Mouse (Mus musculus) spleen, adult 2 months (tissue): ENCODE data around the gene Ddr1.

ENCODE experiments used
- CTCF ChIP-seq: fragments of 200-500 bp; IDR thresholded peaks from 2 replicates; pipeline ENCODE4 v1.5.1; 2011; ENCODE audit warnings: mild to moderate bottlenecking, inconsistent platforms; ENCODE audit not compliant: insufficient read depth, insufficient read length, insufficient replicate concordance; ENCODE audit errors: extremely low read depth
- POLR2A ChIP-seq: fragments of 200-500 bp; IDR thresholded peaks from 2 replicates; pipeline ENCODE4 v1.6.1; 2011; ENCODE audit warnings: low read depth, low read length, inconsistent platforms

DNA sequence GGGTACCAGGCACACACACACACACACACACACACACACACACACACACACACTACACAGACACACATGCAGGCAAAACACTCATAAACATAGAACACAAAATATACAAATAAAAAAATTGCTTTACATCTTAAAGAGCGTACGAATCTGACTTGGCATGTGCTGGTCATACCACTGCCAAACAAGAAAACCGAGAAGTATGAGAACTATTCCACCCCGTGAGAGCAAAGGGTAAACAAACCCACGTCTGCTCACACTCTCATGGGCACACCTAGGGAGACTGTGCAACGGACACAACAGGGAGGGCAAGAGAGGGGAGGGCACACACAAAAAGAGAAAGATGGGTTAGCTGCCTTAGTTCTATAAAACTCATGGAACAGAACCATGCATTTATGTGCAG, 7.7 kb downstream of the Ddr1 start:
- no peak for TF ChIP-seq CTCF
- TF ChIP-seq POLR2A = no peak
